Mouse (Mus musculus): Measurements from ENCODE around the gene Klk6.

GRCm38 (mm10) chr7:43878281-43878680 is 54.0 kb downstream of the Klk6 start:
- TF ChIP-seq CTCF (IDR thresholded peaks at IDR 0.05; ENCODE audit: low read depth, low read length) (no peak), POLR2A (IDR thresholded peaks at IDR 0.05; ENCODE audit: borderline replicate concordance, low read depth, low read length) (no peak)

Measured in bone marrow macrophage, adult 2 months (primary cell).